Mouse (Mus musculus) lung, adult 2 months (tissue): Measurements from ENCODE around the gene Fbxw7. TPM values are rescaled to one million over a fixed set of nuclear protein-coding genes. Genes with fewer than 3 reads are reported as not detected.
"Not testable (repeated sequence)": the region's sequence is repeated elsewhere in the genome, so short reads cannot be mapped to it uniquely, and the experiment has no call there.

Source experiments
- DNase-seq: peaks from one replicate; pipeline ENCODE4 v3.0.0; 2022
- H3K4me1 ChIP-seq: fragments of 200-500 bp; 2 replicates; pipeline ENCODE4 v1.6.1; 2011; ENCODE audit warnings: low read length; ENCODE audit not compliant: control insufficient read depth, insufficient read depth
- H3K4me3 ChIP-seq: fragments of 200-500 bp; replicated peaks from 2 replicates; pipeline ENCODE3; 2011; ENCODE audit warnings: low read depth, mild to moderate bottlenecking, control low read depth, low read length; ENCODE audit errors: extremely low read depth
- CTCF ChIP-seq: fragments of 200-500 bp; IDR thresholded peaks from 2 replicates; pipeline ENCODE4 v1.5.1; 2011; ENCODE audit warnings: mild to moderate bottlenecking, low read length, control low read depth; ENCODE audit not compliant: insufficient read depth
- POLR2A ChIP-seq: fragments of 200-500 bp; IDR thresholded peaks from 2 replicates; pipeline ENCODE4 v1.6.1; 2011; ENCODE audit warnings: low read depth, mild to moderate bottlenecking, control low read depth, low read length, borderline replicate concordance; ENCODE audit errors: extremely low read depth
- WGBS: fragments of 180-500 bp; shearing (Covaris S2); methylation state at CpG from one replicate; pipeline ENCODE4 v1.1.7; 2018; 5-methylcytosine and 5-hydroxymethylcytosine counted together
- polyA plus RNA-seq: library from polyadenylated mRNA; depleted of rRNA; stranded (reverse); fragments of >200 nt; gene quantifications from 2 replicates; pipeline ENCODE4 v1.2.3, GENCODE M21; 2012

Fbxw7 gene
- polyA plus RNA-seq, 1 experiment: 6.7 TPM

GRCm38 (mm10) chr3:84848798-84849197 is 33.7 kb downstream of the Fbxw7 start:
- no peak overlapping the region for H3K4me3 ChIP-seq
- no peak for DNase-seq
- WGBS: 46% methylated on average over 4 of the region's 4 CpGs
- peaks cover 13% of the 10 kb centered on the region for H3K4me1 ChIP-seq
- no peak for TF ChIP-seq CTCF
- TF ChIP-seq POLR2A: no peak

- DNase-seq: no peak
- WGBS: 92% methylated on average over 1 of the region's 1 CpGs
- Histone ChIP-seq H3K4me1 (peaks cover 20% of the 10 kb centered on the region), H3K4me3 (no peak overlapping the region)
- TF ChIP-seq CTCF (no peak), POLR2A (no peak)
These were observed 35.4 kb downstream of the Fbxw7 start for GRCm38 (mm10) chr3:84850418-84850817.

GRCm38 (mm10) chr3:84851801-84852200 is 36.7 kb downstream of the Fbxw7 start:
- TF ChIP-seq CTCF (no peak), POLR2A (no peak)
- WGBS: 28% methylated on average over 1 of the region's 1 CpGs
- no peak for DNase-seq
- Histone ChIP-seq H3K4me3 (no peak overlapping the region), H3K4me1 (peaks cover 20% of the 10 kb centered on the region)

GRCm38 (mm10) chr3:84852877-84853276 is 37.8 kb downstream of the Fbxw7 start:
- Histone ChIP-seq H3K4me3 (no peak overlapping the region), H3K4me1 (peaks cover 16% of the 10 kb centered on the region)
- TF ChIP-seq POLR2A (no peak), CTCF (no peak)
- peak; percentile 31 for DNase-seq
- WGBS: 33% methylated on average over 7 of the region's 7 CpGs

- WGBS: 60% methylated on average over 1 of the region's 1 CpGs
- no peak overlapping the region for H3K4me3 ChIP-seq
- TF ChIP-seq CTCF (no peak), POLR2A (no peak)
- no peak for DNase-seq
- peaks cover 14% of the 10 kb centered on the region for H3K4me1 ChIP-seq
These were observed 39.4 kb downstream of the Fbxw7 start for GRCm38 (mm10) chr3:84854440-84854839.

GRCm38 (mm10) chr3:84860669-84861068 is 45.6 kb downstream of the Fbxw7 start:
- Histone ChIP-seq H3K4me3 (no peak overlapping the region), H3K4me1 (no peaks in the 10 kb centered on the region; the same call in none of the 2 replicates)
- TF ChIP-seq POLR2A (no peak), CTCF (no peak)
- WGBS: 86% methylated on average over 1 of the region's 1 CpGs
- no peak for DNase-seq

- H3K4me1 ChIP-seq: not testable (repeated sequence)
These were observed 46.7 kb downstream of the Fbxw7 start for GRCm38 (mm10) chr3:84861817-84862216.

GRCm38 (mm10) chr3:84865684-84866083 is 50.6 kb downstream of the Fbxw7 start:
- 69% methylated on average over 3 of the region's 3 CpGs for WGBS
- Histone ChIP-seq H3K4me3 (no peak overlapping the region), H3K4me1 (peaks cover 6% of the 10 kb centered on the region)
- no peak for DNase-seq
- no peak for TF ChIP-seq CTCF

More at GRCm38 (mm10) chr3:84861817-84862216, 46.7 kb downstream of the Fbxw7 start:
- not testable (repeated sequence) for DNase-seq, H3K4me3 ChIP-seq
- WGBS: 81% methylated on average over 3 of the region's 3 CpGs

GRCm38 (mm10) chr3:84866866-84867265 is 51.8 kb downstream of the Fbxw7 start:
- peaks cover 6% of the 10 kb centered on the region for H3K4me1 ChIP-seq
- TF ChIP-seq CTCF: no peak
- no peak for TF ChIP-seq POLR2A
- WGBS: 58% methylated on average over 4 of the region's 4 CpGs
- no peak for DNase-seq
- H3K4me3 ChIP-seq: no peak overlapping the region

- 59% methylated on average over 1 of the region's 1 CpGs for WGBS
- no peak overlapping the region for H3K4me3 ChIP-seq
- TF ChIP-seq CTCF (no peak), POLR2A (no peak)
- peaks cover 6% of the 10 kb centered on the region for H3K4me1 ChIP-seq
- DNase-seq: no peak
These were observed 52.4 kb downstream of the Fbxw7 start for GRCm38 (mm10) chr3:84867434-84867975.
